Mouse (Mus musculus): Measurements from ENCODE around the gene Trmt44.

Gene Trmt44

DNA sequence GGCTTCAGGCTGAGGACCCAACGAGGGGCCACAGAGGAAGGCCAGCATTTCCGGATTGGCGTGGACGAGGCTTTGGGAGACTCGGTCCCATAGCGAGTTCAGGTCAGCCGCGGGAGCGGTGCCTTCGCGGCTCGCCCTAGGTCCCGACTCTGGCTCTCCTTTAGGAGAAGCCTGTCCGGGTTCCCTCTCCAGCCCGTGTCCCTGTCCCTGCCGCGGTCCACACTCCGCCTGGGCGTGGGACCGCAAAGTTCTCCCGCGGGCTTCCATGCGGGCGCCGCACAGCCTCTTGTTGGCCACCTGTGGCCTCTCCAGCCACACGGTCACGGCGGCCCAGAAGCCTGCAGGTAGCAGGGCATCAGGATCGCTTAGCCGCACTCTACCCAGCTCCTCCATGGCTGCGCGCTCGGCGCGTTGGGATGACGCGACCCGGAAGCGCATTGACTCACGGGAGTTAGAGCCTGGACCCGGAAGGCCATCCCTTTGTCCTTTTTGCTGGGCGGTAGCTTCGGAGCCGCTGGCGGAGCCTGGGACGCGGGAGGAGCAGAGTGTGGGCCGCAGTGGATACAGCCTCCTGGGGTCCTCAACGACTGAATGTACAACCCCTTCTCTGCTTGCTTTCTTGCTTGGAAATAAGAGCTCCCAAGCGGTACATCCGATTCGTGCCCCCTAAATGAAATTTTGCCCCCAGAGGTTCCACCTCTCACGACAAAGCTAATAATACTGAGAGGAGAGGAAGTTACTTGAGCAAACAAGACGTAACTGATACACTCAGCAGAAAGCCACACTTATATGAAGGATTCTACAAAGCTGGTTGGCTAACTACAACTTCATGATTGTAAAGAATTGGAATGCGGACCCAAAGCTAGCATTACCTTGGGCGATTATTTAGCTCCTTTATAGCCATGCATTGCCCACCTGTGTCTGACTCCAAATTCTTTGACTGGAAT is at the start of gene Trmt44:
Trmt44 (minus strand) TSS at position 418 of the 947 bp plus-strand sequence.
- peak; percentile 88 to 91 for DNase-seq (ENCODE audit: low spot score in 2 of 2)

DNA sequence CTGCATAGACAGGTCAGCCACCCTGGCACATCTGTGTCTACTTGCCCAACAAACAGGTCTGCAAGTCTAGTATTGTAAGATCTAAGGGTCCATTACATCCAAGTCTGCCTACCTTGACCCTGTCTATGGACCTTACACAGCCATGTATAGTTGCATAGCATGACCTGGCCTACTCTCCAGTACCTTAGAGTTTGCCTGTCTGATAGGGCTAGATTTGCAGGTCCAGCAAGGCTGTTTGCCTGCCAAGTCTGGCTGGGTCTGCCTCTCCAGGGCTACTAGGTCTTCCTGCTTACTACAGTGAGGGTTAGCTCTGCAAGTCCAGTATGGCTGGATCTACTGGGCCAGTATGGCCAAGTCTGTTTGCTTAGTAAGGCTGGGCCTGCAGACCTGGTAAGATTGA is 49.0 kb upstream of the Trmt44 start:
- peak in 1 of 2 experiments; percentile 33 for DNase-seq (ENCODE audit: low spot score in 2 of 2)

DNA sequence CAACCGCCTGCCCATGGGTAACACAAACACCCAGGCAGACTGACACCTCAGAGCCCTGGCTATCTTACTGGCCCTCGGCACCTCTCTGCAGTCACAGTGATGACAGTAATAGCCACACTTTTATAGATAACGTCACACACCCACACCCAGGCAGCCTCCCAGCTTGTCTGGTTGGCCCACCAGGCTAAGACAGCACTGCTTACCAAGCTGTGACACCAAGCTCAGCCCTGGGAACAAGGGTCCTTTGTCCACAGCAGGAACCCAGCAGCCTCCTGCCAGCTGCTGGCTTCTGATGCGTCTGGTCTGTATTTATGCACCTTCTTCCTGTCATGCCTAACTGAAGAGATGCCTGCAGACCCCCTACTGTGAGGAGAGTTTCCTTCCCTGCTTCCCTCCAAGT is 46.2 kb upstream of the Trmt44 start:
- no peak for DNase-seq (ENCODE audit: low spot score in 2 of 2)

DNA sequence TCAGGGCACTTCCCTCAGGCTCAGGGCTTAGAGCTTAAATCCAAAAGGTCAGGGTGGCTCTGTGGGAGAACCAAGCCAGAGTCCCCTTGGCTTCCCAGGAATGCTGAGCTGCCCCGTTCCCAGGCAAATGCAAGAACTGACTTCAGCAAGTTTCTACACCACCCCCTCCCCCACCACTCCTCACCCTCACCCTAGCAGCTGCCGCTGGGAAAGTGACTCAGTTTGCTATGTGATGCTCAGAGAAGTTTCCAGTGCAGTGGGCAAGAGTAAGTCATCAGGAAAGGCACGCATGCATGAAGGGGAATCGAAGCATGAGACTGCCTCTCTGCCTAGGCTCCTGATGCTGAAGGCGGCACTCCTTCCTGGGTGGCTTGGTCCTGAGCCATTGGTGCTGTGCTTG is 42.1 kb upstream of the Trmt44 start:
- no peak for DNase-seq (ENCODE audit: low spot score in 2 of 2)

DNA sequence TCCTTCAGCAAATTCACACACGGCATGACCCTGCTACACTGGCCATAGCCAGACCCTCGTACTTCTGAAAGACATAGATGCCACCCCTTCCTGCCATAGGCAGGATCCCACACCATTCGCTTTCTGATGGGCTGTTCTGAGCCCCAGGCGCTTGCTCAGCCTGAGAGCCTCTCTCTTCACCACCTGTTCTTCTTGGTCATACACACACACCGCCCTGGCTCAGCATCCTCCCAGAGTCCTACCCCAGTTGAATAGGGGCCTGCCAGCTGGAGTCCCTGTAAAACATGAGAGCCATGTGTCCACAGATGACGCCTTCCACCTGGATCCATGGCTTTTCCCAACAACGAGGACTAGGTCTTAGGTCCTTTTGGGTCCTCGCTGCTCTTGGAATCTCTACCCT is 37.9 kb upstream of the Trmt44 start:
- no peak for DNase-seq (ENCODE audit: low spot score in 2 of 2)

DNA sequence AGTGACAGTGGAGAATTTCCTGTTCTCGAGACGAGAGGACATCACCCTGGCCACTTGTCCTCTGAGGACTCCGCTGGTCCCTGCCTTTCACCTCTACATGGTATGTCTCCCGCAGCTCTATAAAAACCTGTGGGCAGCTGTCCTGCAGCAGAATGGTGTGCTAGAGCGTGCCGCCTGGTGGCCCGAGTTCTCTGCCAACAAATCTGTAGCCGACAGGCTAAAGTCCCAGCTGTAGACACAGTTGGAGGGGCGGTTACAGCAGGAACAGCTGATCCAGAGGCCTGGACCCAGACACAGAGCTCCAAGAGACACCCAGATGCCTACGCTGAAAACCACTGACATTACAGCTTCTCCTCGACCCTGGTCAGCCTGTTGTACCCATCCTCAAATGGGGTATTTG is 37.0 kb upstream of the Trmt44 start:
- DNase-seq (ENCODE audit: low spot score in 2 of 2): no peak

DNA sequence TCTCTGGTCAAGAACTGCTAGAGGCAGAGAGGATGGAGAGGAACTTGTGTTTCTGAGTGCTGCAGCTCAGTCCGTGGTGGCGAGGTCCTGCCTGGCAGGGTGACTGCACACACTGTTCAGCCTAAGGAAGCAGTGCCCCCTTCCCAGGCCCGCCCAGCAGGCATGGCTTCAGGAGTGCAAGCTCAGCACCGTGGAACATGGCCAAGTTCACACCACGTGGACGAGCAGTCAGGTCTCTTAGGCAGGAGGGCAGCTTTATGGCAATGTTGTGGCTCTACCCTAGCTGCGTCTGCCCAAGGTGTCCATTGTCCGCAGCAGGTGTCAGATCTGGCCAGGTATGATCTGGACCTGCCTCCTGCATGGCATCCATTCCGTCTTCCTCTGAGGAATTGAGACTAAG is 36.3 kb upstream of the Trmt44 start:
- DNase-seq (ENCODE audit: low spot score in 2 of 2): no peak

DNA sequence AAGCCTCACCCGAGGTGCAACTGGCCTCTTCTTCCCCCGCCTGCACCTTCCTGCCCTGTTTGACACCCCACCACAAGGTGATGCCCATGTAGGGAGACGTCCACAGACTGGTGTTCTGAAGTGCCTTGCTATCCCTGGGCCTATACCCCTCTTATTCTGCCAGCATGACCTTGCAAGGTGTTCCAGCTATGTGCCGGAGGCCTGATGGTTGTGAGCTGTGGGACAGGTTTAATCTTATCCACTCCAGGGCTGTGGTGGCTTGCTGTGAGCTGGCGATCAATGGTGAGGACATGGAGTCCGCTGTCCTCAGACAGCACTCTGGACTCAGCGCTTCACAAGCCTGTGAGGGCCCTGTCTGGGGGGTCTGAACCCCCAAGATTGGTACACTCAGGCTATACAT is 35.5 kb upstream of the Trmt44 start:
- DNase-seq (ENCODE audit: low spot score in 2 of 2): no peak

DNA sequence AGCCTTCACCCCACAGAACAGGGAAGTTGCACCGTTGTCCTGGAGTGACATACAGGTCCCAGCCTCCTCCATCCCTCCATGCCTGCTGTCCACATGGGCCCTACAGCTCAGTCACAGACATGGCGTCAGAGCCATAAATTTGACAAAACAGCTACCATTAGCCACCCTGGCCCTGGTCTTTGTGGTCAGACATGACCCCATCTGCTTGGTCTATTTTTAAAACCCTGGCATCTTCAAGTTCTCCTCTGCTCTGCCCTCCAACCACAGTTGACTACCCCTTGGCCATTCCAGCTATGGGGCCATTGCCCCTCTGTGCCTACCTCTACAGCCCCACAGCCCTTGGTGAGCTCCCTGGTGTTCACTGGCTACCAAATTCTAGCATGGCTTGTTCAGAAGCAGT is 35.1 kb upstream of the Trmt44 start:
- DNase-seq (ENCODE audit: low spot score in 2 of 2): no peak

DNA sequence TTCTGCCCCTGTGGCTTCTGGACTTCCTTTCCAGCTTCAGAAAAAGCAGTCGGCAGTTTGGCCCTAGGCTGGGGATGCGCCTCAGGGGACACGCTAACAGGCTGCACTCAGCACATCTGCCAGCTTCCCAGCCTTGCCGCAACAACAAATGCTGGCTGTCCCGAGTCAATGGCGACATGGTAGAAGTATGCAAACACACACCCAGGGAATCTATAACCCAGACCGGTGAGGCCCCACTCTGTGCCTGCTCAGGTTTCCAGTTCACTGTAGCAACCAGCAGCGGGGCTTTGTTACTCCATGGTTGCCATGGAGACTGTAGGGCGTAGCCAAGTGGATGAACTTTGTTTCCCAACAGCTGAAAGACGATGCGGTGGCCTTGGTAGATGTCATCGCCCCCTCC is 34.5 kb upstream of the Trmt44 start:
- peak in 1 of 2 experiments; percentile 39 for DNase-seq (ENCODE audit: low spot score in 2 of 2)

DNA sequence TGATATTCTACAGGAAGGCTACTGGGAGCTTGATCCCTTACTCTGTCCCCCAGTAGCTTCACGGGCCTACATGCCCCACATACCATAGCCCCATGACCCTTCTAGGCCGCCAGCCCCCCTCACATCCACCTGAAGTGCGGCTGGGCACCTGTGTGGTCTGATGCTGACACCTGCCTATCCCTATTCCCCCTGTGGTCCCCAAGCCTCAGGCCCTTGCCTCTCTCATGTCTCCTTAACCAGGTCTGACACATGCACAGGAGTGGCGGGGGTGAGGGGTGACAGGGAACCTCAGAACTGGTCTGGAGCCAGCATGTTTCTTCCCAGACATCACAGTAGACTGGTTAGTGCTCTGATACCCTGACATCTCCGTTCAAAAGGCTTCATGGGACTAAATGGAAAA is 33.7 kb upstream of the Trmt44 start:
- no peak for DNase-seq (ENCODE audit: low spot score in 2 of 2)

DNA sequence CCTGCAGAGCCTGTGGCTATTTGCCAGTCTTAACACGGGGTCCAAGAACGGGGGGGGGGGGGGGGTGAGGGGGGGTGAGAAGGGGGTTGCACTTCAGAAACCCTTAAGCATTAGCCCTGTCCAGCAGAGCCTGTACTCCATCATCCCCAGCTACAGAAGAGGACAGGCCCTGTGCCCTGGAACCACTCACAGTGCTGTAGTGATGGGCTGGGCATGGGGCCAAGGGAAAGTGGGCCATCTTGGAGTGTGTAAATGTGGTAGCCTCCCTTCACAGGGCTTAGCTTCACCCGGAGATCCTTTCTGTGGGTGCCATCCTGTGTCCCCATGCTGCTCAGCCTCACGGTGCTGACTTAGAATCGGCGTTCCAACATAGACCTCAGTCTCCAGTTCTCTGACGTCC is 32.9 kb upstream of the Trmt44 start:
- no peak for DNase-seq (ENCODE audit: low spot score in 2 of 2)

DNA sequence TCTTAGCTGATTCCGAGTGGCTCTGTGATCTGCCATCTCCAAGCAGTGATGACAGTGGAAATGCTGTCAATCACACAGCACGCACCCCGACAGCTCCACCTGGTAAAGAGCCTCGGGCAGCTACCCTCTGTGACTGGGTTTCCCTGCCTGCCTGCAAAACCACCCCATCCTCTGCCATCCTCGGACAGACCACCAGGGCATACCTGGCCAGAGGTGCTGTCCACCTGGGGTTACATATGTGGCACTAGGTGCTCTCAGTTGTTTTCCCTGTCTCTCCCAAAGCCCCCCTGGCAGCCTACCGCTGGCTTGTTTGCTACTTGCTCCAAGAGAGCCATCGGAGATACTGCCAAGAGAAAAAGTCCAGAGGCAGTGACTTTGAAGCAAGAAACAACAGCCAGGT is 31.9 kb upstream of the Trmt44 start:
- DNase-seq (ENCODE audit: low spot score in 2 of 2): no peak

DNA sequence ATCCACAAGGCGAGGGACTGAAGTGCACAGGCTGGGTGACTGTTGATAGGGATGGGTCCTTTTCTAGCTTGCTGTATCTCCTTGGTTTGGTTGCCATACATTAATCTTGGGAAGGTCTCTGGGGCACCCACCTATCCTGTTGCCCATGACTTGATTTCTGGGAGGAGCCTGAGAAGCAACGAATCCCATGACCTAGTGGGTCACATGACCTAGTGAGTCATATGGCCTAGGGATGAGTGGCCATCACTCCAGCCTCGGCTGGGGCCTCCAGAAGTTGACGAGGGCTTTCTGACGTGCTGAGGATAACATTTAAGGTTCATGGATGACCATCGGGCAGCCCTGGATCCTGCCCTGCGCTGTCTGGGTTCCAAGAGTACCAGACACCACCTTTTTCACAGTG is 30.5 kb upstream of the Trmt44 start:
- DNase-seq (ENCODE audit: low spot score in 2 of 2): no peak

DNA sequence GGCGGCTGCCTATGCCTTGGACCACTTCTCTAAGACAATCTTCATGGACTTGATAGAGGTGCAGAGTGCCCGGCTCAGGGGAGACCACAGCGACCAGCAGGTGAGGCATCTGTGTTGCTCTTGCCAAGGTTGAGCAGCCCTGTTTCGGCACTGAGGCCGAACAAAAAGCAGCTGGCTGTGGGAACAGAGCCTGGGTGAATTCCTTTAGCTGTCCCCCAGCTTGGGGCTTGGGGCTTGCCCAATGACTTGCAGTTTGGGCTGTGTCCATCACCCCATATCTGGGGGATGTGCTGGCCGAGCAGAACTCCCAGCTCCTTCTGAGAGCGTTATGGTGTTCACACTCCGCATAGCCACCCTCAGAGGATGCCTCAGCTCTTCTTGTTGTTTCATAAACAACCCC is 26.7 kb upstream of the Trmt44 start:
- DNase-seq (ENCODE audit: low spot score in 2 of 2): no peak

DNA sequence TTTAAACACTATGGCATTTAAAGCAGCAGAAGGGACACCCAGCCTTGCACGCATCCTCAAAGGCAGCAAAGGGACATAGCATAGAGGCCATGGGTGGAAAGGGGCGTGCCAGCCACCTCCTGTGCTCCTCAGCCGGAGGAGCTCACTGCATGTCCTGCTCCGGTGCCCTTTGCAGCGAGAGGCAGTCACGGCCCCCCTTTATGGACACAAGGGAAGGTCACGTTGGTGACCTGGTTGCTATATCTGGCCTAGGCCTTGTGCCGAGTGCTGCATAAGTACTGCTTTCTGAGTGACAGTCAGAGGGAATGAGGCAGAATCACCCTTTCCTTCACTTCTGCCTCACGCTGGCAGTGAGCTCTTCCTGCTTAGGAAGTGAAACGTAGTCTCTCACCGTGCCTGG is 25.4 kb upstream of the Trmt44 start:
- DNase-seq (ENCODE audit: low spot score in 2 of 2): no peak

DNA sequence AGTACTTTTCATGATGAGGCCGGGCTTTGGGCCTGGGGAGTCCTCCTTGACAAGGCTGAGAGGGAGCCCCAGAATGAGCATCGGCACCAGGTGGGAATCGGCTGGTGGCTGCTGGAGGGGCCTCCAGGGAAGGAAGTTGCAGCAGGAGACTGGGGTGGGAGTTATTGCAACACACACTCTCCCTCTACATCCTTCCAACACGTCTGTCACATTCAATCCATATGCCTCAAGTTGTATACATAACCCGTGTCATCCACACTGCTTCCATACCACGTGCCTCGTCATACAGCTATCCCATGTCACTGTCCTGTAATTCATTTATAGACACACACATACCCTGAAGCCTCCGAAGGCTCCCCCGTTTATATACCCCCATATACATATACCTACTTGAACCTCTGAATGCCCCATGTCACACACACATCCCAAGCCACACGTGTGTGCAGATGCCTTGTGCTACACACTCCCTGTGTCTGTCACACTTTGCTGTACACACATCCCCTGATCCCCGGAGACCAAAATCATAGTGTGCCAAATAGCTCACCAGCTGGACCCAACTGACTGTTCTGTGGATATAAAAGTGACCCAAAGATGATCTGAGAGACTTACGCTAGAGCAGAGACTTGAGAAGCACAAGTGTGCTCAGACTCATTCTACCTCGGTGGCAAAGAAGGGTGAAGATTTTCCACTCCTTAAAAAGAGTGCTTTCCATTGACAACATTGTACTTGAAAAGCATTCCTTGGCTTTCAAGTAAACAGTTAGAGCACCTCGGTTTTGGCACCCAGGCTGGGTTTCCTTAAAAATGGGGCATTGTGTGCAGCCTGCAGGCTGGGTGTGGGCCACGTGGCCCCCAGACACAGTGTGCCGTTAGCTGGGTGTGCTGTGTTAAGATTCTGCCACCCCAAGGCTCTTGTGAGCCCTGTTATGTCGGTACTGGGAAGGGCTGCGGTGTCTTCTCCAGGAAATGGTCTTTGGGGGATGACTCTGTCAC is 21.6 kb upstream of the Trmt44 start:
- no peak for DNase-seq (ENCODE audit: low spot score in 2 of 2)

DNA sequence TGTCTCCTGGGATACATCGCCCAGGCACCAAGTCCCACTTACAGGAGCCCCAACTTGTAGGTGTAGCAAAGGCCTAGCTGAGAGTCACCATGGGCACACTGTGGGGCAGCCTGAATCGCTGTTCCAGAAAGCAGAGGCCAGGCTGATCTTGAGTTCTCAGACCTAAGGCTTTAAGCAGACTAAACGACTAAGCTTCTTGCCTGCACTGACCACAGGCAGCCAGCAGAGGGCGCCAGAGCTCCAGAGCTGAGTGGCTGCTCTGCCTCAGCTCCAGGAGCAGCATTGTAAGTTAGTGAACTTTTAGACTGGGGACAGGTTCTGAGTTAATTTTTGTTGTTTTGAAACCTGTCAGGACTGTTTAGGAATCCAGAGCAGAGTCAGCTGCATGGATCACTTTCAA is 20.8 kb upstream of the Trmt44 start:
- peak; percentile 55 to 57 for DNase-seq (ENCODE audit: low spot score in 2 of 2)

DNA sequence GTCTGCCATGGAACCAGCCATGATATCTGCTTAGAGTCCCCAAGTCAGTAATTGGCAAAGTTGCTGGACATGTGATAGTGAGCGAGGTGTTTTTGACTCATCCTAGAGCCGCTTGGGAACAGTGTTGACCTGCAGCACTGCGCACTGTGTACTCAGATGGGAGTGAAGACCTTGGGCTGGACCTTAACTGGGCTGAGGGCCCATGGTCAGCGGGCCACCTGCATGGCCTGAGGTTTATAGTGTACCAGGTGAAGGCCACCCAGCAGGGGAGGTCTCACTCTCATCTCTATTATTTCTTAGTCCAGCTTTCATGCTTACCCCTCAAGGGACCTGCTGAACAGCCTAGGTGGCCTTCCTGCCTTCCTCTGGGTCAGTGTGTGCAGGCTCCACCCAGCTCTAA is 19.9 kb upstream of the Trmt44 start:
- DNase-seq (ENCODE audit: low spot score in 2 of 2): no peak

DNA sequence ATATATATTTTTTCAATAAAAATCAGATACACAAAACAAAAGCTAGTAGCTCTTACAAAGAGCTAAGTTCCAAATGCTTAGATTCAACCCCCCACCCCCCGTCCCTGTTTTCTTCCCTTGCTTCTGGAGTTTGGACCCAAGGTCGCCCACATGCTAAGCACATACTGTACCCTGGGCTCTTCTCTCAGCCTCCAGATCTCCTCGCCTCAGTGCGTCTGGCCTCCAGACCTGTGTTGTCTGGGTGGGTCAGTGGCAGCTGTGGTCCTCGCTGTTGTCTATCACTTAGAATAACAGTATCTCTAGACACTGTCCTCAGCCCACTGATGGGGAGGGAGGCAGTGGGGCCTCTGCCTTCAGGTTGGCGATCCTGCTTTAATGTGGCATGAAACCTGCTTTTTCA is 18.4 kb upstream of the Trmt44 start:
- no peak for DNase-seq (ENCODE audit: low spot score in 2 of 2)

DNA sequence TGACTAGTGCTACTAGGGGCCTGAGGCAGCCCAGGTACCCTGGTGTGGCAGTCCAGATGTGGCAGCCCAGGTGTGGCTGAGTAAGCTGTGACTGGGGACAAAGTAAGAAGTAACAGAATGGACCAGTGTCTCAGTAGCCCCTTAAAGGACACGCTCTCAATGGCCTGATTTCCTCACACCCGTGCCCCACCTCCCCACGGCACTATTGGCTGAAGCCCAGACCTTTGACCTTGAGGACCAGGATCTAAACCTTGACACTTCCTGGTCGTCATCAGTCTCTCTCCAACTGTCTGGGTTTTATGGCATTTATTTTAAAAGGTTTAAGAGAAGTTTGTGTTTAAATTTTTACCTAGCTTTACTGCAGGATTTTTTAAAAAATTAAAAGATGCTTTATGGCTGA is 18.0 kb upstream of the Trmt44 start:
- no peak for DNase-seq (ENCODE audit: low spot score in 2 of 2)

DNA sequence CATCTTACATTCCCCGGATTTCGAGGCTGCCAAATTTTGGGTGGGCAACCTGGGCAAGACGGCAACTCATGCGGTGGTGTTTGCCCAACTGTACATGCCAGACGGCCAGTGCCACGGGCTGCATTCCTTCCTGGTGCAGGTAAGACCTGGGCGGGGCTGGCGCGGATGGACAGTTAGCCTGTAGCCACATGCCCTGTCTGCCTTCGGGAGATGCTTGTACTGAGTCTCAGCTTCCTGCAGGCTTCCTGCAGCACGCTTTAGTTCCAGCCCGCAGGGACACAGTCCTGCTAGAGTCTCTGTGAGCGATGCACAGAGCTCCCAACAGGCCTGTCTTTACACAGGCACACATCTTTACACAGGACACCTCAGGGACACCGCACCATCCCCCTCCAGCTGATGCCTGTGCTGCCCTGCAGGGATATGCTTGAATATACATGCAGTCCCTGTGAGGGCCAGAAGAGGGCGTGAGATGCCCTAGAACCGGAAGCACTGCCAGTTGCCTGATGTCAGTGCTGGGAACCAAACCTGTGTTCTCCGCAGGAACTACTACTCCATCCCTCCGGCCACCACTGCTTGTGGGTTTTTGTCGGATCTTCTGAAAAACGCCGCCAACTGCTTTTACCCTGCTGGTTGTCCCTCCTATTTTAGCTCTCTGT is 17.3 kb upstream of the Trmt44 start:
- DNase-seq (ENCODE audit: low spot score in 2 of 2): peak; percentile 37 to 38

All from urinary bladder, adult 18-20 months (tissue).